Mouse (Mus musculus) lung, postnatal 0 days (tissue): ENCODE results near the gene N4bp2. TPM values are rescaled to one million over a fixed set of nuclear protein-coding genes. Genes with fewer than 3 reads are reported as not detected.

Source experiments
- ATAC-seq: fragments of 200-750 bp; cut with Nextera tagmentation; 2 replicates; pipeline ENCODE4 v1.8.0; 2017; ENCODE audit warnings: moderate library complexity
- DNase-seq: peaks from one replicate; pipeline ENCODE4 v3.0.0-alpha.2; 2016; ENCODE audit warnings: low spot score
- H3K27ac ChIP-seq: fragments of 300-500 bp; sonication (generic); 2 replicates; pipeline ENCODE4 v1.5.1; 2014; ENCODE audit warnings: antibody characterized with exemption, mild to moderate bottlenecking, low read length, mixed read lengths
- H3K27me3 ChIP-seq: fragments of 300-500 bp; sonication (generic); replicated peaks from 2 replicates; pipeline ENCODE4 v1.6.1; 2014; ENCODE audit warnings: low read length, mixed read lengths; ENCODE audit not compliant: insufficient read depth
- H3K36me3 ChIP-seq: fragments of 300-500 bp; sonication (generic); 2 replicates; pipeline ENCODE4 v1.6.1; 2014; ENCODE audit warnings: low read length, mixed read lengths; ENCODE audit not compliant: insufficient read depth
- H3K4me1 ChIP-seq: fragments of 300-500 bp; sonication (generic); 2 replicates; pipeline ENCODE4 v1.6.1; 2014; ENCODE audit warnings: antibody characterized with exemption, low read depth, low read length, mixed read lengths; ENCODE audit not compliant: insufficient read depth
- H3K4me2 ChIP-seq: fragments of 300-500 bp; sonication (generic); replicated peaks from 2 replicates; pipeline ENCODE4 v1.6.1; 2014; ENCODE audit warnings: low read depth, mild to moderate bottlenecking, low read length, moderate library complexity, mixed read lengths
- H3K4me3 ChIP-seq: fragments of 300-500 bp; sonication (generic); 2 replicates; pipeline ENCODE4 v1.5.1; 2014; ENCODE audit warnings: low read depth, low read length
- H3K9ac ChIP-seq: fragments of 300-500 bp; sonication (generic); replicated peaks from 2 replicates; pipeline ENCODE4 v1.6.1; 2014; ENCODE audit warnings: low read depth, mild to moderate bottlenecking
- H3K9me3 ChIP-seq: fragments of 300-500 bp; sonication (generic); 2 replicates; pipeline ENCODE4 v1.6.1; 2016; ENCODE audit warnings: low read length, mixed read lengths
- CTCF ChIP-seq: IDR thresholded peaks from 2 replicates; pipeline ENCODE4 v1.5.1; 2016; ENCODE audit warnings: antibody characterized with exemption, mild to moderate bottlenecking
- EP300 ChIP-seq: IDR thresholded peaks from 2 replicates; pipeline ENCODE4 v1.6.1; 2016; ENCODE audit warnings: antibody characterized with exemption, mild to moderate bottlenecking, control low read depth
- WGBS: fragments of 180-500 bp; shearing (Covaris S2); extraction: QIAGEN DNeasy Blood & Tissue Kit; methylation state at CpG from one replicate; pipeline ENCODE4 v1.1.7; 2014; 5-methylcytosine and 5-hydroxymethylcytosine counted together
- polyA plus RNA-seq: library from polyadenylated mRNA; unstranded; fragments of >200 nt; fragmentation: Nextera tagmentation; extraction: Ambion mirVana; gene quantifications from 2 replicates; pipeline ENCODE4 v1.2.1, GENCODE M21; 2015

N4bp2 gene
- polyA plus RNA-seq, 1 experiment from 2014 or later: 7.0 TPM

DNA sequence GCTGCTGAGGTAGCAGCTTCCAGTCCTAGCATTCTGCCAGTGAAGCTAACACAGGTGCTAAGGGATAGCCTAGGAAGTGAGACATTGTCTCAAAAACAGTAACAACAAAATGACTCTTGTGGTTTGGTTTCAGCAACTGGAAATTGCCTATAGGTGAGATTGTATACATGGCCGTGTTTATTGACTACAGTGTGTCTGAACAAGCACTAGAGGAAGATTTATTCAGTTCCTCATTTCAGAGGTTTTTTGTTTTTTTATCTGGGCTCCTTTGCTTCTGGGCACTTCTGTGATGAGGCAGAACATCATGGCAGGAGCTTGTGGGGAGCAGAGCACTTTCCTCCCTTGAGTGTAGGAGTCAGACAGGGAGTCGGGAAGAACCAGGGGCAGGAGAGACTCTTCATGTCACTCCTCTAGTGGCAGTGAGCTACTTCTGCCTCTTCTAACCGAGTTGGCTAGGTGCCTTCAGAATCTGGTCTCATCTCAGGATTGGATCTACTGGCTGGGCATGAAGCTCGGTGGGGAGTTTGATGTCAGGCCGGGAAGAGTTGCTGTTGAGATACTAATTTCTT lies 17.9 kb downstream of the N4bp2 start:
- no peak overlapping the region for H3K4me2 ChIP-seq
- H3K4me1 ChIP-seq: no peaks in the 10 kb centered on the region
- no peaks in the 10 kb centered on the region for H3K27me3 ChIP-seq
- ATAC-seq: no peak
- no peak overlapping the region for H3K4me3 ChIP-seq
- H3K9ac ChIP-seq: no peak overlapping the region
- no peaks in the 10 kb centered on the region for H3K9me3 ChIP-seq
- 64% methylated on average over 5 of the region's 5 CpGs for WGBS
- no peak for DNase-seq
- 0 out of 2 replicates have a peak, but pooled peaks cover 2% of the 10 kb centered on the region for H3K36me3 ChIP-seq
- no peak overlapping the region for H3K27ac ChIP-seq
- no peak for TF ChIP-seq CTCF
- no peak for TF ChIP-seq EP300

DNA sequence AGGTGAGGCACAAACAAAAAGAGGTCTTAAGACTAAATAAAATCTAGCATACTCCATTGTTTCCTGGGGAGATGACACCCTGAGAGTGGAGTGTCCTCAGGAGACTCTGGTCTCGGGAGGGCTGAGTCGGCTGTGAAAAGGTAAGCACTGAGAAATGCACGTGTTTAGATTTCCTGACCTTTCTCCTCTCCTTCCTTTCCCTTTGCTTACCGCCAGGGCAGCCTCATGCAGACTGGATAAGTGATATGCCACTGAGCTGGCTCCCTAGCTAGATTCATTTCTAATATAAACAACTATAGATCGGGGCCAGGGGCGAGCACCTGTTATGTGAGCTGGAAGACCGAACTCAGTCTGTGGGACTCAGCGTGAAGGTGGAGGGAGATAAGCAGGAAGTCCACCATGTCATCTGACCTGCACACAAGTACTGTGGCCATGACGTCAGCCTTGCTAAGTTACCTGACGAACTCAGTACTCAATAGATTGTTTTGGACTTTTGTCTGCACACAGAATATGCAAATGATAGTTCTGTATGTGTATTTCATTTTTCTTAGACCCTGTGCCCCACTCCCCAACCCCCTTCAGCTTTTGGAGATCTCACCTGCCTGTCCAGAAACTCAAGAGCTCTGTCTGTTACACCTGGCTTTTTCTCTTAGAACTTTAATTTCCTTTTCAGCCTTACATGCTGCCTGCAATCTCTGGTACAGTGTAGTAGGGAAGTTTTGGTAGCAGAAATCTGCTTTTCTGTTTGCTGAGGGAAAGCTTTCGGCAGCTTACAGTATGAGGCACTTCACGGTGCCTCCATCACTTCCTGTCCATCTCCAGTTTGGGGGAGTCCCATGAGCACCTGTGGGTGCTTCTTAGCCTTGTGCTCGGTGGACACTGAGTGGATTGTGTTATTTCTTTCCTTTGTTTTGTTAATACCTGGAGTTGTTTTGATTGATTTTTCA lies 18.7 kb downstream of the N4bp2 start:
- Histone ChIP-seq H3K27ac (no peak overlapping the region), H3K27me3 (no peaks in the 10 kb centered on the region), H3K4me1 (no peaks in the 10 kb centered on the region), H3K9ac (no peak overlapping the region), H3K9me3 (no peaks in the 10 kb centered on the region), H3K4me2 (no peak overlapping the region), H3K4me3 (no peak overlapping the region), H3K36me3 (no peaks in the 10 kb centered on the region)
- DNase-seq: no peak
- WGBS: 67% methylated on average over 13 of the region's 13 CpGs
- no peak for ATAC-seq
- TF ChIP-seq EP300: no peak
- no peak for TF ChIP-seq CTCF

DNA sequence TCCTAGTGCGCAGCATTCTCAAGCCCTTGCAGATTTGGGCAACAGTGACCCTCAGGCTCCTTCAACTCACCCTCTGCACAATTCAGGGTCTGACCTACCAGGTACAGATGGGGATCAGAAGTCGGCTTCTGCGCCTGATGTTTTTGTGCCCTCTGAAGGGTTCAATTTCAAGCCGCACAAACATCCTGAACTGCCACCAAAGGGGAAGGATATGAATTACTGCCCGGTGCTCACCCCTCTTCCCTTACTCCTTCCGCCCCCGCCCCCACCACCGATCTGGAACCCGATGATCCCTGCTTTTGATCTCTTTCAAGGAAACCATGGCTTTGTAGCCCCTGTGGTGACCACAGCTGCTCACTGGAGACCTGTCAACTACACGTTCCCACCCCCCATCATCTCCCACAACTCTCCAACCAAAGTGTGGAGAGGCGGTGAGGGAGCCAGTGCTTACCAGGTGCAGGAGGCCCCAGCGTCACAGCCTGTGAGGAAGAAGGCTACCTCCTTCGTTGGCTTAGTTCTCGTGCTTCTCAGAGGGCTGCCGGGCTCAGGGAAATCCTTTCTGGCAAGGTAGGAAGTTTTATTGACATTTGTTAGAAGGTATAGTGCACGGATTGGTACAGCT lies 27.4 kb downstream of the N4bp2 start:
- H3K9me3 ChIP-seq: no peaks in the 10 kb centered on the region
- no peaks in the 10 kb centered on the region for H3K27me3 ChIP-seq
- no peak overlapping the region for H3K4me2 ChIP-seq
- 71% methylated on average over 16 of the region's 16 CpGs for WGBS
- H3K27ac ChIP-seq: no peak overlapping the region
- H3K9ac ChIP-seq: no peak overlapping the region
- DNase-seq (no peak), ATAC-seq (no peak)
- no peak for TF ChIP-seq CTCF
- no peak for TF ChIP-seq EP300
- H3K36me3 ChIP-seq: no peaks in the 10 kb centered on the region; the same call in 1 of the 2 replicates
- no peaks in the 10 kb centered on the region for H3K4me1 ChIP-seq
- no peak overlapping the region for H3K4me3 ChIP-seq

DNA sequence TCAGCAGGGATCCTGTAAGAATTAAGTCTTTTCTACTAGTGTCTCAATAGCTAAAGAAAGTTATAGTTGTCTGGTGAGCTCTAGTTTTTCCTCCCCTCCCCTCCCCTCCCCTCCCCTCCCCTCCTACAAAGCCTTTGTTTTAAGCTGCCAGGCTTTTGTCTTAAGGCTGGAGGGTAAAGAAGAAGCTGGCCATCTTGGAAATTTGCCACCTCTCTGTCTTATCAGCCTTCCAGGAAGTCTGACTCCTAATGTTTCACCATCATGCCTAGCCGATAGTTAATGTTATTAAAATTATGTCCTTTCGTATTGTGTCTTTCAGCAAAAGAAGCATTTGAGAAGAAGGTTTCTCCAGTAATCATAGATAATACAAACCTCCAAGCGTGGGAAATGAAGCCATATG lies 30.9 kb downstream of the N4bp2 start:
- H3K36me3 ChIP-seq: no peaks in the 10 kb centered on the region; the same call in 1 of the 2 replicates

DNA sequence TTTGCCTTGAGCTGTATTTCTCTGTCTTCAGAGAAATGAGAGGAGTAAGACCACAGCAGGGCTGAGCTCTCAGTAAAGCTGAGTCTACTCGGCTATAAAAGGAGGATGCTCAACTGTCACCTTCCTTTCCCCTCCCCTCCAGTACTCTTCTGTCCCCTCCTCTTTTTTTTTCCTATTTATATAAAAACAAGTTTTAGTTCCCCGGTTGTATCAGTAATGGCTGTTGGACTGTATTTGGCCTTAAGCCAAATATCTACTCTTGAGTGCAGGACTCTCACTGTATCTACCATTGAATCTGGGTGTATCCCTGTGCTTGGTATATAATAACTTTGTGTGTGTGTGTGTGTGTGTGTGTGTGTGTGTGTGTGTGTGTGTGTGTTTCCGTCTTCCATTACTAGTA lies 31.4 kb downstream of the N4bp2 start:
- H3K36me3 ChIP-seq: no peaks in the 10 kb centered on the region; the same call in 1 of the 2 replicates

More for the DNA sequence above, 30.9 kb downstream of the N4bp2 start:
- no peak overlapping the region for H3K4me3 ChIP-seq
- DNase-seq: peak; percentile 36
- no peak overlapping the region for H3K4me2 ChIP-seq
- no peaks in the 10 kb centered on the region for H3K9me3 ChIP-seq
- no peak for ATAC-seq
- WGBS: 50% methylated on average over 3 of the region's 3 CpGs
- H3K4me1 ChIP-seq: no peaks in the 10 kb centered on the region
- H3K27me3 ChIP-seq: no peaks in the 10 kb centered on the region
- H3K9ac ChIP-seq: no peak overlapping the region
- TF ChIP-seq CTCF (no peak), EP300 (no peak)
- no peak overlapping the region for H3K27ac ChIP-seq

More for the DNA sequence above, 31.4 kb downstream of the N4bp2 start:
- Histone ChIP-seq H3K4me2 (no peak overlapping the region), H3K9ac (no peak overlapping the region), H3K9me3 (no peaks in the 10 kb centered on the region), H3K27ac (no peak overlapping the region), H3K27me3 (no peaks in the 10 kb centered on the region), H3K4me3 (no peak overlapping the region), H3K4me1 (no peaks in the 10 kb centered on the region)
- 56% methylated on average over 3 of the region's 3 CpGs for WGBS
- no peak for ATAC-seq
- TF ChIP-seq EP300 (no peak), CTCF (no peak)
- DNase-seq: no peak
